Mouse (Mus musculus): ENCODE data around the gene P3h2. TPM values are rescaled to one million over a fixed set of nuclear protein-coding genes. Genes with fewer than 3 reads are reported as not detected.

P3h2 gene
- total RNA-seq, 2 experiments from 2014 or later = 5.7 to 6.8 TPM

DNA sequence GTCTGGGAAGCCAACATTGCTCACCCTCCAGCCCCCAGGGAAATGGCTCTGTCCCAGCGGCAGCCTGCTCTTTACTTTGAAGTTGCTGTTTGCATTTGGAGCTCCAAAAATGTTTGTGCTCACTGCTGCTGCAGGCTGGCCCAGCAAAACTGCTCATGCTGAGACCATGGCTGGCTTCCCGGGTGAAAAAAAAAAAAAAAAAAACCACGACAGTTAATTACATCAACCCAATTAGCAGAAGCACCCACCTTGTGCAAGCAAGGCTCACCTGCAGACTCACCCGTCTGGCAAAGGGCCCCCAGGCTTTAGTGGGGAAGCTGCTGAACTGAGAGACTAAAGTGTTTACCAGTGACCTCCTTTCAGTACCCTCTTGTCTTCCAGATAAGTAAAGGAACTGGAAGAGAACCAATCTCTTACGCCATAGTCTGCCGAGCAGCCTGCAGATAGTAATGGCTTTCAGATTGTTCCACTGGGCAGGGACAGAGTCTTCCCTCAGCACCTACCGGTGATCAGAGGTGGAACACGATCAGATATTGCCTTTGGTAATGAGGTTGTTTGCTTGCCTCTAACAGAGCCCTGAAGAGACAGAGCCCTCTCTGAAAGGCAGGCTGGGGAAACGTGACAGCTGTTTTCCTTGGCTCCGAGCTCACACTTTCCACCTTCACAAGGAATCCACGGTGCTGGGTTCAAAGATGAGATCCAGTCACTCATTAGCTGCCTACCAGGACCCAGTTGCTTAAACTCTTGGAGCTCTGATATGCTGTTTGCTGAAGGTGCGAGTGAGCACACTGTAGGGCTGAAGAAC, 160.2 kb downstream of the P3h2 start:
- peak; percentile 10 to 30 for DNase-seq

DNA sequence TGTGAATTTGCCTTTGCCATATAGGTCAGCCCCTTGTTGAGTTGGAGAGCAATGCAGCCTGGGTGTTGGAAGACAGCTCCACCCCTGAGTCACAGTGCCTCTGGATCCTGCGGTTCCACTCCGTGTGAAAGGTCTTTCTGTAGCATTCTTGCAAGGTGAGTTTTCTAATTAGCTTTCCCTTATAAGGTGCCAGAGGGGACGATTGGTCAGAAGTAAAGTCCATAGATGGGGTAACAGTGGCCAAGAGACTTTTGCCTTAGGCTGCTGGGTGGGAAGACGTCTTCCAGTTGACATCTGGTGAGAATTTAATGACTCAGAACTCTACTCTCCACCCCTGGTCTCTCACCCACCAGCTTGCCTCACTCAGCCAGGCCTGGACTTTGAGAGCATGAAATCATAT, 163.3 kb downstream of the P3h2 start:
- intact Hi-C loops (cut with DNase I) = no loop called here
- DNase-seq = no peak

More for the DNA sequence above, 160.2 kb downstream of the P3h2 start:
- intact Hi-C loops (cut with DNase I) = no loop called here

GRCm38 (mm10) chr16:25934181-25934580, 171.4 kb downstream of the P3h2 start:
- intact Hi-C loops (cut with DNase I) = no loop called here
- no peak for DNase-seq

GRCm38 (mm10) chr16:25912185-25912584, 193.4 kb downstream of the P3h2 start:
- intact Hi-C loops (cut with DNase I) = no loop called here
- DNase-seq = no peak

All from heart, postnatal 10 days (tissue).